Mouse (Mus musculus) cortical plate, adult 2 months (tissue): ENCODE data around the gene Tppp2.

Experiments used
- CTCF ChIP-seq: fragments of 200-500 bp; IDR thresholded peaks from 2 replicates; pipeline ENCODE4 v1.5.1; 2011; ENCODE audit warnings: mild to moderate bottlenecking, control low read depth, low read length; ENCODE audit not compliant: insufficient read depth; ENCODE audit errors: extremely low read depth
- POLR2A ChIP-seq: fragments of 200-500 bp; IDR thresholded peaks from 2 replicates; pipeline ENCODE4 v1.6.1; 2011; ENCODE audit warnings: mild to moderate bottlenecking, low read length, control low read depth; ENCODE audit not compliant: insufficient read depth; ENCODE audit errors: extremely low read depth

- no peak for TF ChIP-seq CTCF
- no peak for TF ChIP-seq POLR2A
These were observed 21.6 kb upstream of the Tppp2 start for GRCm38 (mm10) chr14:51896539-51897170.
